Mouse (Mus musculus) kidney, embryonic 16.5 days (tissue): Measurements from ENCODE around the gene Paqr9. TPM values are rescaled to one million over a fixed set of nuclear protein-coding genes. Genes with fewer than 3 reads are reported as not detected.

Experiments used
- ATAC-seq: fragments of 200-750 bp; cut with Nextera tagmentation; 2 replicates; pipeline ENCODE4 v1.8.0; 2017; ENCODE audit warnings: moderate TSS enrichment; ENCODE audit not compliant: low FRiP score, low TSS enrichment
- H3K27ac ChIP-seq: fragments of 300-500 bp; sonication (generic); 2 replicates; pipeline ENCODE4 v1.5.1; 2014; ENCODE audit warnings: low read length
- H3K27me3 ChIP-seq: fragments of 300-500 bp; sonication (generic); 2 replicates; pipeline ENCODE4 v1.6.1; 2014; ENCODE audit warnings: low read length, control low read depth, mixed read lengths; ENCODE audit not compliant: insufficient read depth
- H3K36me3 ChIP-seq: fragments of 300-500 bp; sonication (generic); 2 replicates; pipeline ENCODE4 v1.6.1; 2014; ENCODE audit warnings: low read length, control low read depth, mixed read lengths; ENCODE audit not compliant: insufficient read depth
- H3K4me1 ChIP-seq: fragments of 300-500 bp; sonication (generic); 2 replicates; pipeline ENCODE4 v1.6.1; 2014; ENCODE audit warnings: low read length, control low read depth, mixed read lengths; ENCODE audit not compliant: insufficient read depth
- H3K4me2 ChIP-seq: fragments of 300-500 bp; sonication (generic); replicated peaks from 2 replicates; pipeline ENCODE4 v1.6.1; 2014; ENCODE audit warnings: low read depth, low read length
- H3K4me3 ChIP-seq: fragments of 300-500 bp; sonication (generic); 2 replicates; pipeline ENCODE4 v1.5.1; 2014; ENCODE audit warnings: mild to moderate bottlenecking, low read length
- H3K9ac ChIP-seq: fragments of 300-500 bp; sonication (generic); replicated peaks from 2 replicates; pipeline ENCODE4 v1.6.1; 2014; ENCODE audit warnings: low read length
- H3K9me3 ChIP-seq: fragments of 300-500 bp; sonication (generic); 2 replicates; pipeline ENCODE4 v1.6.1; 2016; ENCODE audit warnings: low read length, control low read depth
- WGBS: fragments of 180-500 bp; shearing (Covaris S2); extraction: QIAGEN DNeasy Blood & Tissue Kit; methylation state at CpG from one replicate; pipeline ENCODE4 v1.1.7; 2014; 5-methylcytosine and 5-hydroxymethylcytosine counted together
- polyA plus RNA-seq: library from polyadenylated mRNA; unstranded; fragments of >200 nt; fragmentation: Nextera tagmentation; extraction: Ambion mirVana; gene quantifications from 2 replicates; pipeline ENCODE4 v1.2.1, GENCODE M21; 2015

Gene Paqr9
- polyA plus RNA-seq, 1 experiment from 2014 or later, result 1.00 TPM

DNA sequence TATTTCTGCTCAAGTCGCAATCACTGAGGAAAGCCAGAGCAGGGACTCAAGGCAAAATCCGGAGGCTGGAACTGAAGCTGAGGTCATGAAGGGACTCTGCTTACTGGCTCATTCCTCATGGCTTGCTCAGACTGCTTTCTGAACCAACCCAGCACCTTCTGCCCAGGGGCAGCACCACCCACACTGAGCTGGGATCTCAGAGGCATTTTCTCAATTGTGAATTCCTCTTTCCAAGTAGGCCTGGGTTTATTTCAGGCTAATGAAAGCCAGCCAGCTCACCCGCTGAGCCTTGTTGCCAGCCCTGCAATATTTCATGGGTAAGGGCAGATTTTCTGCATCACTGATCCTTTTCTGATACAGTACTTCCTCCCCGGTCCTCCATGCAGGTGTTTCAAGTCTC lies 12.0 kb downstream of the Paqr9 start:
- no peak overlapping the region for H3K27ac ChIP-seq
- H3K4me1 ChIP-seq, result no peaks in the 10 kb centered on the region
- no peak for ATAC-seq
- H3K9ac ChIP-seq, result no peak overlapping the region
- H3K4me2 ChIP-seq, result no peak overlapping the region
- H3K9me3 ChIP-seq, result no peaks in the 10 kb centered on the region
- no peaks in the 10 kb centered on the region for H3K36me3 ChIP-seq
- WGBS, result 83% methylated on average over 4 of the region's 4 CpGs
- H3K27me3 ChIP-seq, result no peaks in the 10 kb centered on the region
- H3K4me3 ChIP-seq, result no peak overlapping the region

DNA sequence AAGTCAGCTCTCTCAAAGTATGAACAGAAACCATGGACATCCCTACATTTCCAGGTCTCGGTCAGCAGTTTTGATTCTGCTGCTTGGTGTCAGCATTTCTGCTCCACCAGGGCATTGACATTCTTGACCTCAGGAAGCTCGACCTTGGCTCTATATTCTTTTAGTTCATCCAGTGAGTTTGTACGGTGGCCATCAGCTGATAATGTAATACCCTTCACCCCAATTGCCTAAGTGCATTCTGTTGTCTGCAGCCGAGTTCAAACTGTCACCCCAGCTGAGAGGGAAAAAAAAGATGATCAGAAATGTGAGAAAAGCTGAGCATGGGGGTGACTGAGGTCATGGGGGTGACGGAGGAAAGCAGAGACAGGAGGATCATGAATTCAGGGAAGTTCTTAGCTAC lies 13.1 kb downstream of the Paqr9 start:
- Histone ChIP-seq H3K27me3 (no peaks in the 10 kb centered on the region), H3K36me3 (no peaks in the 10 kb centered on the region), H3K27ac (no peak overlapping the region), H3K9me3 (no peaks in the 10 kb centered on the region), H3K4me1 (no peaks in the 10 kb centered on the region), H3K4me2 (no peak overlapping the region), H3K9ac (no peak overlapping the region), H3K4me3 (no peak overlapping the region)
- no peak for ATAC-seq
- WGBS, result 71% methylated on average over 5 of the region's 5 CpGs

DNA sequence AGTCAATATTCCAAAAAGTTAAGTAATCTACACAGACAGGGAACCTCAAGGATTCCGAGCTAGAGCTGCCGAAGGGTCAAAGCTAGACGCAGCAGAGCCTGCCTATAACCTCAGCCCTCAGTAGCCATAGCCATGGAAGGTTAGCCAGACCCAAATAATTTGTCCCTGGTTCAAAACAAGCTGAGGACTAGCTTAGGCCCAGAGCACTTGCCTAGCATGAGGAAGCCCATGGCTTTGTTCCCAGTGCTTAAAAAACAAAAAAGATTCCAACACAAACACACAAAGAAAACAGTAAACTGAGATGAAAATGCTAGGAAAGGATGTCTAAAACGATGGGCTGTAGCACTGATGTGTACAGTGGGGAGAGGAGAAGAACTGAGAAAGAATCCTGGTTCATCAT lies 14.7 kb downstream of the Paqr9 start:
- no peaks in the 10 kb centered on the region for H3K4me1 ChIP-seq
- 81% methylated on average over 4 of the region's 4 CpGs for WGBS
- H3K27me3 ChIP-seq, result no peaks in the 10 kb centered on the region
- H3K36me3 ChIP-seq, result no peaks in the 10 kb centered on the region
- ATAC-seq, result no peak
- no peak overlapping the region for H3K4me3 ChIP-seq
- no peaks in the 10 kb centered on the region for H3K9me3 ChIP-seq
- no peak overlapping the region for H3K27ac ChIP-seq
- no peak overlapping the region for H3K9ac ChIP-seq
- H3K4me2 ChIP-seq, result no peak overlapping the region

DNA sequence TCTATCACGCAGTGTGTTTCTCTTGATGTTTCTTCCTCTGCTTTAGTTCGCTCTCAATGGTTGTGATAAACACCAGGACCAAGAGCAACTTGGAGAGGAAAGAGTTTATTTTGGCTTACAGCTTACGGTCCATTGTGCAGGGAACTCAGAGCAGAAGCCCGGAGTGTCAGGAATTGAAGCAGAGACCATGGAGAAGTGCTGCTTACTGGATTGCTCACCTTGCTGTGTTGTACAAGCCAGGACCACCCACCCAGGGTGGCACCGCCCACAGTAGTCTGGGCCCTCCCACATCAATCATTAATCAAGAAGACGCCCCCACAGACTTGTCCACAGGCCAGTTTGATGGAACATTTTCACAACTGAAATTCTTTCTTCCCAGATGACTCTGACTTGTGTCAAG lies 18.0 kb downstream of the Paqr9 start:
- Histone ChIP-seq H3K27me3 (peaks cover 9% of the 10 kb centered on the region), H3K4me3 (no peak overlapping the region), H3K4me2 (no peak overlapping the region), H3K36me3 (no peaks in the 10 kb centered on the region), H3K9me3 (no peaks in the 10 kb centered on the region), H3K4me1 (peaks cover 7% of the 10 kb centered on the region; the same call in 1 of the 2 replicates), H3K27ac (no peak overlapping the region), H3K9ac (no peak overlapping the region)
- WGBS, result 86% methylated on average over 6 of the region's 6 CpGs
- ATAC-seq, result no peak

DNA sequence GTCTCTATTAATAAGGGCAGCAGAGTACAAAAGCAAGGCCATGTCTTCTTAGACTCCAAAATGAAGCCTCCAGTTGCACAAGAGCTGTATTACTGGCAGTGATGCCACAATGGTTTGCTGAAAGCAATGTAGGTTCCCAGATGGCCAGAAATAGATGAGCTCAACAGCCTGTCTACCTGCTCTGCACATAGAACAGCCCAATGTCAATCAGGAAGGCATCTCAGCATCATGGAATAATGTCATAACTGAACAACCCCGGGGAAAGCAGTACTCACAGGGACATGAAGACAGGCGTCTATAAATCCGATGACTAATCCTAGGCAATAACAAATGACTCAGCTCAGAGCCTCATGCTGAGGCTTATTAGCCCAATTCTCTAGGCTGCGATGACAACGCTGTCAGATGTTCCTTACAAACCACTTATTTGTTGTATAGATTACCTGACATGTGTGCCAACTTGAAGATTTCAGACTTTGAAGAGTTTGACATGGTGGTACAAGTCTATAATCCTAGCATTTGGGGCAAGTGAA lies 19.0 kb downstream of the Paqr9 start:
- Histone ChIP-seq H3K4me2 (no peak overlapping the region), H3K4me1 (peaks cover 7% of the 10 kb centered on the region; the same call in 1 of the 2 replicates), H3K4me3 (no peak overlapping the region), H3K36me3 (no peaks in the 10 kb centered on the region), H3K27me3 (peaks cover 9% of the 10 kb centered on the region), H3K9me3 (no peaks in the 10 kb centered on the region), H3K9ac (no peak overlapping the region), H3K27ac (no peak overlapping the region)
- ATAC-seq, result no peak
- WGBS, result 85% methylated on average over 5 of the region's 5 CpGs

DNA sequence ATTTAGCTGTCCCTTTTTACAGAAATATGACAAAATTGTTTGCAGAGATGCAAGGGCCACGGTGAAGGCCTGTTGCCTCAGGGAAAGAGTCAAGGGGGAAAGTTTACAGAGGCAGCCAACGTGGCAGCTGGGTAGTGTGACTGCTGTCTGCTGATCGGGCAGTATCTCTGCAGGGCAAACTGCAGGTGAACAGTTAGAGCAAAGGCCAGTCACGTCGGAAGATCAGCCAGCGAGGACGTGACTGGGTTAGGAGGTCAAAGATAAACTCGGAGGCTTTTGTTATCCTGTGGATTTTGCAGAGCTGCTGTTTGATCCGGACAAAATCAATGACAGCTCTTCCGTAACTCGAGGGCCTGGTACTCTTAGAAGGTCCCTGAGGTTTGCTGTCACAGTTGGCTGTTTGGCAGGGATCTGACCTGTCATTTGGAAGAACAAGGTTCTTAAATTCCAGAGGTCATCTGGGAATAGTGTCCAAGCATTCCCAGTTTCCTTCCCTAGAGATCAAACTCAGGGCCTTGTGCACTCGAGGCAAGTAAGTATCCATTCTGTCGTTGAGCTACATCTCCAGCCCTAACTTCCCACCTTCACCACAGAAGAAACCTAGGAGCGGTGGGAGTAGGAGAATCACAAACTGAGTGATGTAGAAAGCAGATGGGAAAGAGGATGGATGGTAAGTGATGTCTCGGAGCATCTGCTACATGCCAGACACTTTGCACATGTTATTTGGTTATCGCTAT lies 21.7 kb downstream of the Paqr9 start:
- H3K4me1 ChIP-seq, result peaks cover 7% of the 10 kb centered on the region; the same call in 1 of the 2 replicates
- no peak for ATAC-seq
- no peaks in the 10 kb centered on the region; the same call in 1 of the 2 replicates for H3K9me3 ChIP-seq
- no peak overlapping the region for H3K4me2 ChIP-seq
- H3K9ac ChIP-seq, result no peak overlapping the region
- H3K27me3 ChIP-seq, result peaks cover 9% of the 10 kb centered on the region
- H3K4me3 ChIP-seq, result no peak overlapping the region
- WGBS, result 55% methylated on average over 16 of the region's 16 CpGs
- H3K36me3 ChIP-seq, result no peaks in the 10 kb centered on the region
- no peak overlapping the region for H3K27ac ChIP-seq

DNA sequence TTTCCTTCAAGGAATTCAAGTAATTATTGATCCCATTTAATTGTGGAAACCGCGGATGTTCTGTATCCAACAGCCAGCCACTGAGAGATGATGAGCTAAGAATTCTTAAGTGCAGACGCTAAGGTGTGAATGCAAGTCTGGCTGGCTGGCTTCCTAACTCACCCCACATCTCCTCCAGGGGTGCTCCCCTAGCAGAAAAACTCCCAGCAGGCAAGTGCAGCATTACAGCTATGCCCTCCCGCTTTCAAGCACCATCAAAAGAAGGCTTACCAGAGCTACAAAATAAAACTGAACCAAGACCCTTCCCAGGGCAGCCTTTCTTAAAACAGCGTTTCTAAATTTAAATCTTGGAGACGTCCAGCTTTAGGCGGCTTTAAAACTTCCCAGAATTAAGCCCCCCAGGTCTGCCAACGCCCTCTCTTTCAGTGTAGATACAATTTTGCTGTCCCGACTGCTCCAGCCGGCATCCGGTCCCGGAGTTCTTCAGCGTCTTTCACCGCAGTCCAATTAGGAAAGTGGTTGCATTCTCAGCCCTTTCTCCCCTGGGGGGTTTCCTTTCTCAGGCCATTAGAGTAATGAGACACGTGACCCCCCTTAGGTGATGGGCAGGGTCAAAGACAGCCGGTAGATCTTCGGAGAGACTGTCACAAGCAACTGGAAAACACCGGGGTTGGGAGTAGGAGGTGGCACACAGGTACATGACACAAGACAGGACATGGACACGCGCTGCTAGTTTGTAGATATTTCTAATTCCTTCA lies 22.5 kb downstream of the Paqr9 start:
- Histone ChIP-seq H3K27me3 (peaks cover 9% of the 10 kb centered on the region), H3K27ac (no peak overlapping the region), H3K4me2 (peak overlapping the region; percentile 51), H3K36me3 (no peaks in the 10 kb centered on the region), H3K9ac (no peak overlapping the region), H3K4me3 (peak overlapping the region; percentile 33), H3K4me1 (peaks cover 7% of the 10 kb centered on the region; the same call in 1 of the 2 replicates), H3K9me3 (no peaks in the 10 kb centered on the region; the same call in 1 of the 2 replicates)
- WGBS, result 10% methylated on average over 20 of the region's 20 CpGs
- ATAC-seq, result no peak

DNA sequence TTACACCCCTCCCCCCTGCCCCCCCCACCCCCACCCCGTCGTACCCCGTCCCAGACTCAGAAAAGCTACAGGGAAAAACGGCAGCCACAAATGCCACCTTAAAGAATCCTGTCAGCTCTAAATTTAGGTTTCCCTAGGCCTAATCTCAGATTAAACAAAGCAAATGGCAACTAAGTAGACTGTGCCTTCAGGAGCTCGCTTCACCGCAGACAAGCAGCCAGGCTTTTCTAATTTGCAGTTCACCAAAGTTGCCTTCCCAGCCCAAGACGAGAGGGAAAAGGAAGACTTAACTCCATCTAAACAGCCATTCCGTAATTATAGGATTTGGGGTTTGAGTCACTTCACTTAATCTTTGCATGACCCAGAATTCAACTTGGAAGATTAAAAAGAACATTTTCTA lies 23.1 kb downstream of the Paqr9 start:
- no peaks in the 10 kb centered on the region for H3K36me3 ChIP-seq
- no peak overlapping the region for H3K9ac ChIP-seq
- peak overlapping the region; percentile 51 for H3K4me2 ChIP-seq
- H3K4me1 ChIP-seq, result peaks cover 7% of the 10 kb centered on the region; the same call in 1 of the 2 replicates
- 21% methylated on average over 8 of the region's 8 CpGs for WGBS
- no peaks in the 10 kb centered on the region; the same call in 1 of the 2 replicates for H3K9me3 ChIP-seq
- H3K27me3 ChIP-seq, result peaks cover 9% of the 10 kb centered on the region
- ATAC-seq, result no peak
- no peak overlapping the region for H3K4me3 ChIP-seq
- no peak overlapping the region for H3K27ac ChIP-seq

DNA sequence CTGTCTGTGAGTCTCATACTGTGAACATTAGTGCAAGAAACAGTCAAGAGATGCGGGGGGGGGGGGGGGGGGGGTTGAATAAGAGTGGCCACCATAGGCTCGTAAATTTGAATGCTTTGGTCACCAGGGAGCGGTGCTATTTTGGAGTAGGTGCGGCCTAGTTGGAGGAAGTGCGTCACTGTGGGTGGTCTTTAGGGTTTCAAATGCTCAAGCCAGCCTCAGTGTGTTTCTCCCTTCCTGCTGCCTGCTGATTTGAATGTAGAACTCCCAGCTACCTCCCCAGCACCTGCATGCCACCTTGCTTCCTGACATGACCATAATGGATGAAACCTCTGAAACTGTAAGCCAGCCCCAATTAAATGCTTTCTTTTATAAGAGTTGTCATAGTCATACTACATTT lies 26.6 kb downstream of the Paqr9 start:
- Histone ChIP-seq H3K36me3 (no peaks in the 10 kb centered on the region), H3K27me3 (peaks cover 9% of the 10 kb centered on the region), H3K4me2 (no peak overlapping the region), H3K4me3 (no peak overlapping the region), H3K4me1 (peaks cover 7% of the 10 kb centered on the region; the same call in 1 of the 2 replicates), H3K27ac (no peak overlapping the region), H3K9me3 (no peaks in the 10 kb centered on the region; the same call in 1 of the 2 replicates), H3K9ac (no peak overlapping the region)
- WGBS, result 75% methylated on average over 5 of the region's 5 CpGs
- no peak for ATAC-seq

DNA sequence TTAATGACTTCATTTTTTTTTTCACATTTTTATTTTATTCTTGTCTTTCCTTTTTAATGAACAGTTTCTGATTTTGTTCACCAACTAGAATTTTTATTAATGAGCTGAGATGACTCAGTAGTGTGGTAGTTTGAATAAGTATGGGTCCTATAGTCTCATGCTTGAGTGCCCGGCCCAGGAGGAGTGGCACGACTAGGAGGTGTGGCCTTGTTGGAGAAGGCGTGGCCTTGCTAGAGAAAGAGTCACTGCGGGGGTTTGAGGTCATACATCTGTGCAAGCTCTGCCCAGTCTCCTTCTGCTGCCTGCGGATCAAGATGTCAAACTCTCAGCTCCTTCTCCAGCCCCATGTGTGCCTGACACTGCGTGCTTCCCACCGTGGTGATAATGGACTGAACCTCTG lies 28.6 kb downstream of the Paqr9 start:
- WGBS, result 86% methylated on average over 7 of the region's 7 CpGs
- no peak overlapping the region for H3K27ac ChIP-seq
- H3K27me3 ChIP-seq, result no peaks in the 10 kb centered on the region
- H3K36me3 ChIP-seq, result no peaks in the 10 kb centered on the region
- no peak overlapping the region for H3K4me2 ChIP-seq
- H3K4me1 ChIP-seq, result no peaks in the 10 kb centered on the region
- H3K9ac ChIP-seq, result no peak overlapping the region
- no peak overlapping the region for H3K4me3 ChIP-seq
- no peaks in the 10 kb centered on the region; the same call in 1 of the 2 replicates for H3K9me3 ChIP-seq
- no peak for ATAC-seq
